Mouse (Mus musculus) mature B cell (primary cell): ENCODE results near the gene Kcnk3.

ENCODE experiments used
- in situ Hi-C: fragments of 300-500 bp; cut with MboI; formaldehyde crosslinking; loops from 2 replicates; pipeline ENCODE4 v1.14.3; 2019

Gene Kcnk3

GRCm38 (mm10) chr5:30587681-30588300 lies at the start of gene Kcnk3:
TSS of gene Kcnk3 (plus strand) at chr5:30588170.
- in situ Hi-C loops, result no loop called here

- in situ Hi-C loops, result no loop called here
Measured at GRCm38 (mm10) chr5:30545698-30546097, 42.3 kb upstream of the Kcnk3 start, which contains the start of gene Cib4. TSS of gene Cib4 (minus strand) at chr5:30545836.

- in situ Hi-C loops, result no loop called here
Measured at GRCm38 (mm10) chr5:30548681-30549080, 39.3 kb upstream of the Kcnk3 start.

- in situ Hi-C loops, result no loop called here
Measured at GRCm38 (mm10) chr5:30550334-30551021, 37.5 kb upstream of the Kcnk3 start.

GRCm38 (mm10) chr5:30551022-30551638 lies 36.8 kb upstream of the Kcnk3 start:
- in situ Hi-C loops, result no loop called here

- in situ Hi-C loops, result no loop called here
Measured at GRCm38 (mm10) chr5:30552006-30552405, 36.0 kb upstream of the Kcnk3 start.

- in situ Hi-C loops, result no loop called here
Measured at GRCm38 (mm10) chr5:30553936-30554335, 34.0 kb upstream of the Kcnk3 start.

GRCm38 (mm10) chr5:30554981-30555380 lies 33.0 kb upstream of the Kcnk3 start:
- in situ Hi-C loops, result no loop called here

- in situ Hi-C loops, result no loop called here
Measured at GRCm38 (mm10) chr5:30556284-30556683, 31.7 kb upstream of the Kcnk3 start.

GRCm38 (mm10) chr5:30559421-30559820 lies 28.5 kb upstream of the Kcnk3 start:
- in situ Hi-C loops, result no loop called here

- in situ Hi-C loops, result no loop called here
Measured at GRCm38 (mm10) chr5:30559986-30560493, 27.9 kb upstream of the Kcnk3 start.

GRCm38 (mm10) chr5:30568479-30568878 lies 19.5 kb upstream of the Kcnk3 start:
- in situ Hi-C loops, result no loop called here

GRCm38 (mm10) chr5:30571820-30572219 lies 16.1 kb upstream of the Kcnk3 start:
- in situ Hi-C loops, result no loop called here

- in situ Hi-C loops, result no loop called here
Measured at GRCm38 (mm10) chr5:30574367-30574766, 13.6 kb upstream of the Kcnk3 start.

- in situ Hi-C loops, result no loop called here
Measured at GRCm38 (mm10) chr5:30576233-30576632, 11.7 kb upstream of the Kcnk3 start.

- in situ Hi-C loops, result no loop called here
Measured at GRCm38 (mm10) chr5:30577251-30577650, 10.7 kb upstream of the Kcnk3 start.

GRCm38 (mm10) chr5:30577654-30578310 lies 10.2 kb upstream of the Kcnk3 start:
- in situ Hi-C loops, result no loop called here

GRCm38 (mm10) chr5:30578445-30579080 lies 9.4 kb upstream of the Kcnk3 start:
- in situ Hi-C loops, result no loop called here

- in situ Hi-C loops, result no loop called here
Measured at GRCm38 (mm10) chr5:30580725-30581124, 7.2 kb upstream of the Kcnk3 start.

- in situ Hi-C loops, result no loop called here
Measured at GRCm38 (mm10) chr5:30582017-30582416, 6.0 kb upstream of the Kcnk3 start.

- in situ Hi-C loops, result no loop called here
Measured at GRCm38 (mm10) chr5:30586616-30587015, 1.4 kb upstream of the Kcnk3 start.

- in situ Hi-C loops, result no loop called here
Measured at GRCm38 (mm10) chr5:30587101-30587500, 869 bp upstream of the Kcnk3 start.
